Mouse (Mus musculus) kidney, postnatal 36 days (tissue): ENCODE measurements around the gene Stat3.

ENCODE experiments used
- DNase-seq, 2 experiments: peaks; one replicate each; pipeline ENCODE4 v3.0.0; 2021 to 2022; ENCODE audit warnings: mixed read lengths in 2 of 2

Stat3 gene

GRCm38 (mm10) chr11:100850038-100850777 lies 89.1 kb downstream of the Stat3 start, which contains the start of gene Stat5b:
Stat5b (minus strand) TSS chr11:100850724.
- peak; percentile 76 to 90 for DNase-seq

GRCm38 (mm10) chr11:100849456-100850037 lies 89.8 kb downstream of the Stat3 start:
- no peak for DNase-seq

- no peak for DNase-seq
Observed at GRCm38 (mm10) chr11:100848789-100849379, 90.5 kb downstream of the Stat3 start.

GRCm38 (mm10) chr11:100848080-100848479 lies 91.3 kb downstream of the Stat3 start:
- no peak for DNase-seq

- no peak for DNase-seq
Observed at GRCm38 (mm10) chr11:100847572-100847971, 91.8 kb downstream of the Stat3 start.

GRCm38 (mm10) chr11:100845793-100846192 lies 93.5 kb downstream of the Stat3 start:
- no peak for DNase-seq

- DNase-seq: no peak
Observed at GRCm38 (mm10) chr11:100844121-100844520, 95.2 kb downstream of the Stat3 start.

- DNase-seq: no peak
Observed at GRCm38 (mm10) chr11:100843070-100843669, 96.2 kb downstream of the Stat3 start.

- no peak for DNase-seq
Observed at GRCm38 (mm10) chr11:100842025-100842424, 97.3 kb downstream of the Stat3 start.

- DNase-seq: no peak
Observed at GRCm38 (mm10) chr11:100840866-100841265, 98.5 kb downstream of the Stat3 start.

- DNase-seq: no peak
Observed at GRCm38 (mm10) chr11:100839523-100839922, 99.8 kb downstream of the Stat3 start.

GRCm38 (mm10) chr11:100838894-100839293 lies 100.4 kb downstream of the Stat3 start:
- no peak for DNase-seq

GRCm38 (mm10) chr11:100836923-100837702 lies 102.2 kb downstream of the Stat3 start:
- DNase-seq: no peak
